Mouse (Mus musculus) hindbrain, embryonic 12.5 days (tissue): Measurements from ENCODE around the gene Gldc. TPM values are rescaled to one million over a fixed set of nuclear protein-coding genes. Genes with fewer than 3 reads are reported as not detected.

ENCODE experiments used
- ATAC-seq: fragments of 200-750 bp; cut with Nextera tagmentation; 2 replicates; pipeline ENCODE4 v1.8.0; 2017; ENCODE audit warnings: moderate TSS enrichment; ENCODE audit not compliant: low FRiP score
- H3K27ac ChIP-seq: fragments of 300-500 bp; sonication (generic); 2 replicates; pipeline ENCODE4 v1.5.1; 2016; ENCODE audit warnings: mild to moderate bottlenecking
- H3K27me3 ChIP-seq: fragments of 300-500 bp; sonication (generic); 2 replicates; pipeline ENCODE4 v1.6.1; 2016; ENCODE audit warnings: mild to moderate bottlenecking
- H3K36me3 ChIP-seq: fragments of 300-500 bp; sonication (generic); 2 replicates; pipeline ENCODE4 v1.6.1; 2016; ENCODE audit warnings: mild to moderate bottlenecking
- H3K4me1 ChIP-seq: fragments of 300-500 bp; sonication (generic); 2 replicates; pipeline ENCODE4 v1.6.1; 2016
- H3K4me2 ChIP-seq: fragments of 300-500 bp; sonication (generic); replicated peaks from 2 replicates; pipeline ENCODE4 v1.6.1; 2016; ENCODE audit warnings: mild to moderate bottlenecking
- H3K4me3 ChIP-seq: fragments of 300-500 bp; sonication (generic); 2 replicates; pipeline ENCODE4 v1.5.1; 2016; ENCODE audit warnings: mild to moderate bottlenecking
- H3K9ac ChIP-seq: fragments of 300-500 bp; sonication (generic); 2 replicates; pipeline ENCODE4 v1.6.1; 2016; ENCODE audit warnings: mild to moderate bottlenecking, moderate library complexity
- H3K9me3 ChIP-seq: fragments of 300-500 bp; sonication (generic); replicated peaks from 2 replicates; pipeline ENCODE4 v1.6.1; 2016; ENCODE audit warnings: mild to moderate bottlenecking
- WGBS: fragments of 180-500 bp; shearing (Covaris S2); methylation state at CpG from one replicate; pipeline ENCODE4 v1.1.7; 2016; 5-methylcytosine and 5-hydroxymethylcytosine counted together
- polyA plus RNA-seq: library from polyadenylated mRNA; unstranded; fragments of >200 nt; fragmentation: Nextera tagmentation; extraction: Ambion mirVana; gene quantifications from 2 replicates; pipeline ENCODE4 v1.2.1, GENCODE M21; 2016

Gldc gene
- polyA plus RNA-seq, 1 experiment from 2014 or later = 21.2 TPM

DNA sequence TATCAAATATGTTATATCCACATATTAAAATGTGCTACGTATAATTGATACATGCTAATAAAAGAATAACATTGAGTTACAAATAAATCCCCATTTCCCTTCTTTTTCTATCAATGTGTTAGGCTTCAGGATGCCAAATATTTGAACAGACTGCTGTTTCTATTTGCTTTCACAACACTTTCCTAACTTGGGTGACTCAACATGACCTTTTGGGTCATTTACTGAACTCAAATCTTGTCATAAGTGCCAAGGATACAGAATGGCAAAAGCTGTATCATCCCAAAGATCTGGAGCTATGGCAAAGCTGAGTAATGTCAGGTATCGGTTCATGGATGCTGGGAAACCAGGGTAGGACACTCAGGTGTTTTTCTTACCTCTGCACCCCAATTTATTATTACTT, 12.0 kb upstream of the Gldc start:
- Histone ChIP-seq H3K9me3 (peaks cover 7% of the 10 kb centered on the region), H3K9ac (no peak overlapping the region), H3K4me1 (no peaks in the 10 kb centered on the region), H3K4me2 (no peak overlapping the region), H3K36me3 (no peaks in the 10 kb centered on the region), H3K27ac (no peak overlapping the region), H3K4me3 (no peak overlapping the region), H3K27me3 (no peaks in the 10 kb centered on the region)
- ATAC-seq = no peak
- WGBS = 90% methylated on average over 2 of the region's 2 CpGs

DNA sequence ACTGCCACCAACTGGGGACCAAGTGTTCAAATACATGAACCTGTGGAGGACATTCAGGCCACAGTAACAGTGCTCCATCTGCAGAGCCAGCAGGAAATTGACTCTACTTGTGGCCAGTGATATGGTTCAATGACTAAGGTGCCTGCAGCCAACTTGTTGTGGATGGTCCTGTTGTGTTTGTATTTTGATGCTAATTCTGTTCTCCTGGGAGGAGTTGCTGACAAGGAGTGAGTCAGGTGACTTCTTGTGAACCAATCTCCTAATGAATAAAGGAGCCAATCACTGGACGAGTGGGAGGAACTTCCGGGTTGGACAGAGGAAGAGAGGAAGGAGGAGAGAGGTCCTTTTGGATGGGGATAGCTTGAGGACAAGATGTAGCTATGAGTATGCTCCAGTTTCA, 10.3 kb upstream of the Gldc start:
- Histone ChIP-seq H3K4me1 (no peaks in the 10 kb centered on the region), H3K27me3 (no peaks in the 10 kb centered on the region), H3K4me2 (no peak overlapping the region), H3K9ac (no peak overlapping the region), H3K36me3 (no peaks in the 10 kb centered on the region), H3K9me3 (peaks cover 7% of the 10 kb centered on the region), H3K4me3 (no peak overlapping the region), H3K27ac (no peak overlapping the region)
- ATAC-seq = no peak
- WGBS = 86% methylated on average over 2 of the region's 2 CpGs

DNA sequence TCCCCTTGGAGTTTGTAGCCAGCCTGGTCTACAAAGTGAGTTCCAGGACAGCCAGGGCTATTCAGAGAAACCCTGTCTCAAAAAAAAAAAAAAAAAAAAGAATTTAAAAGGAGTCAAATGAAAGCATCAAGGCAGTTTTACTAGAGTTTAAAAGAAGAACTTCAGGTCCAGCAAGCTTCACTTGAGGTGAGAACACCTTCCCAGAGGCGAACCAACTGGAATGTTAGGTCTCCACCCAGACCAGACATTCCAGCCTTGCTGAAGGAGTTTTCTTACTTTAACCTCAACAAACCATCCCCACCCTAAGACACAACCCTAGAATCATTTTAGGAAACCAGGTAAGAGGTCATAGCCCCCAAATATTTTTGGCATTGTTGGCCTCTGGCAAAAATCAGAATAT, 4.8 kb upstream of the Gldc start:
- H3K27me3 ChIP-seq = peaks cover 6% of the 10 kb centered on the region; the same call in 1 of the 2 replicates
- 0 out of 2 replicates have a peak, but pooled peaks cover 4% of the 10 kb centered on the region for H3K9me3 ChIP-seq
- ATAC-seq = no peak
- H3K4me2 ChIP-seq = no peak overlapping the region
- H3K4me1 ChIP-seq = peaks cover 3% of the 10 kb centered on the region; the same call in 1 of the 2 replicates
- no peak overlapping the region for H3K4me3 ChIP-seq
- H3K27ac ChIP-seq = no peak overlapping the region
- no peaks in the 10 kb centered on the region for H3K36me3 ChIP-seq
- WGBS = 86% methylated on average over 1 of the region's 1 CpGs
- H3K9ac ChIP-seq = no peak overlapping the region

DNA sequence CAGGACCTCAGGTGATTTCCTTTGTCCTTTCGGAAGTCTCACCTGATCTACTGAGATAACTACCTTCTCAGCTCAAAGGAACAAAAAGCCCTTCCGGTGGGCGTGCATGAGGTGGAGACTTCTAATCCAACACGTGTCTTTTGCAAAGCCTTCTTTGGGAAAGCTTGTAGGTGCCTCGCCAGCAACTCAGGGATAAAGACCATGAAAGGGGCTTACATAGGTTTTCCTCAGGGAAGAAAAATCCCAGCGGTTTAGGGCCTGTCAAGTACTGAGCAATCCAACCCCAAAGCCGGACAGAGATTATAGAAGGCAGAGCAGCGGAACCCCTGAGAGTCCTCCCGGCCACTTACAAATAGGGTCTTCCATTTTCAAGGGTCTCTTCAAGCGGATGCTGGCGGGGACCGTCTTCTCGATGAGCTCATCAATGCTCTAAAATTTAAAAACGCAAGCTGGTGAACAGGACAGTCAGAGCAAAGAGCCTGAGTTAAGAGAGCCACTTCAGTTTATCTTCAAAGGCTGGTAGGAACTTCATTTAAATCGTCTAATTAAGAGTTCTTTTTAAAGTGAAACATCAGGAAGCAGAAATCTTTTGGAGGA, 1.1 kb downstream of the Gldc start:
- H3K36me3 ChIP-seq = no peaks in the 10 kb centered on the region
- WGBS = 4% methylated on average over 15 of the region's 15 CpGs
- ATAC-seq = no peak

DNA sequence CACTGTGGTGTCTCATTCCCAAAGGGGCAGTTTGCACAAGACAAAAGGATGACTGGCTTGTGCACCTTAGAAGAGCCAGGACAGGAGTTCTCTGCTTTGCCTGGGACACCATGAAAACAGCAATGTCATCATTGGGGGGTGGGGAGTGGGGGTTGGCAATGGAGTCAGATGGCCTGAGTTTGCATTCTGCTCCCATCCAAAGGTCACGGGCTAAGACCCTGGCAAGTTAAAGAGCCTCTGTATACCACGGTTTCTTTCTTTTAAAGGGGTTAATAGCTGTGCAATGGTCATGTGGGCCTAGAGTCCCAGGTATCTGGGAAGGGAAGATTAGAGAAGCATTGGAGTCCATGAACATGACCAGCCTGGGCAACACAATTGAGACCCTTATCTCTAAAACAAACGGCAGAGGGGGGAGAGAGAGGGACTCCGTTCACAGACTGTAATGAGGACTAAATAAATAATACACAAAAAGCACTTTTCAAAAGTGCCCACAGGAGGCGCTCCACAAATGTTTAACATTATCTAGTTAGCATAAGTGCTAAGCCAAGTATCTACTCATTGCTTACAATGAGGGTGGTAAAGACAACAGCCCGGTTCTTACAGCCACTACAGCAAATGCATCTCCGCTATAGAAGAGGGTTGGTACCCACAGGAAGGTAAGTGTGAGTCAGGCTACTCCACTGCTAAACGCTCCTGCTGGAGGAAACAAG, 3.7 kb downstream of the Gldc start:
- peaks cover 7% of the 10 kb centered on the region for H3K27me3 ChIP-seq
- H3K27ac ChIP-seq = no peak overlapping the region
- 76% methylated on average over 8 of the region's 8 CpGs for WGBS
- H3K36me3 ChIP-seq = no peaks in the 10 kb centered on the region
- no peak overlapping the region for H3K4me2 ChIP-seq
- H3K4me1 ChIP-seq = peaks cover 5% of the 10 kb centered on the region; the same call in 1 of the 2 replicates
- no peaks in the 10 kb centered on the region for H3K9me3 ChIP-seq
- no peak overlapping the region for H3K4me3 ChIP-seq
- ATAC-seq = no peak
- H3K9ac ChIP-seq = no peak overlapping the region

More for the DNA sequence above, 1.1 kb downstream of the Gldc start:
- peaks cover 7% of the 10 kb centered on the region for H3K27me3 ChIP-seq
- H3K27ac ChIP-seq = no peak overlapping the region
- 0 out of 2 replicates have a peak, but pooled peaks cover 4% of the 10 kb centered on the region for H3K9me3 ChIP-seq
- H3K4me2 ChIP-seq = peak overlapping the region; percentile 100
- H3K4me1 ChIP-seq = peaks cover 5% of the 10 kb centered on the region; the same call in 1 of the 2 replicates
- H3K9ac ChIP-seq = peak overlapping the region; percentile 79
- peak overlapping the region; percentile 75 for H3K4me3 ChIP-seq

DNA sequence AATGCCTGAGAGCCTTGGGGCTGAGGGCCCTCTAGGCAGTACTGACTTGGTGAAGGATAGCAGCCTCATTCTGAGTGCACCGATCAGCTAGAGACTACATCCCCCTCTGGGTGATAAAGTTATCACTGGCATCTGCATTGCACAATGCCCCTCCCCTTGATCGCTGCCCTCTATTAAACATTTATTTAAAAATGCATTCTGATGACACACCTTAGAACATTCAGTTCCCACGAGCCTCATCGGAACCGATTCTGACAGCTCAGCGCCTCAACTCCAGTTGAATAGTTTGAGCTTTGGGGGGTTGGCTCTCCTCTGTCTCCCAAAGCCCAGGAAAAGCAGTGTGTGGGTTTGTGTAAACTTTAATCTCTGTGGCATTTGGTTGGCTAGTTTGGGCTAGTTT, 4.9 kb downstream of the Gldc start:
- ATAC-seq = no peak
- Histone ChIP-seq H3K4me2 (no peak overlapping the region), H3K9me3 (no peaks in the 10 kb centered on the region), H3K4me3 (no peak overlapping the region), H3K9ac (no peak overlapping the region), H3K36me3 (no peaks in the 10 kb centered on the region), H3K4me1 (peaks cover 3% of the 10 kb centered on the region; the same call in 1 of the 2 replicates), H3K27me3 (peaks cover 4% of the 10 kb centered on the region; the same call in 1 of the 2 replicates), H3K27ac (no peak overlapping the region)
- 88% methylated on average over 6 of the region's 6 CpGs for WGBS

DNA sequence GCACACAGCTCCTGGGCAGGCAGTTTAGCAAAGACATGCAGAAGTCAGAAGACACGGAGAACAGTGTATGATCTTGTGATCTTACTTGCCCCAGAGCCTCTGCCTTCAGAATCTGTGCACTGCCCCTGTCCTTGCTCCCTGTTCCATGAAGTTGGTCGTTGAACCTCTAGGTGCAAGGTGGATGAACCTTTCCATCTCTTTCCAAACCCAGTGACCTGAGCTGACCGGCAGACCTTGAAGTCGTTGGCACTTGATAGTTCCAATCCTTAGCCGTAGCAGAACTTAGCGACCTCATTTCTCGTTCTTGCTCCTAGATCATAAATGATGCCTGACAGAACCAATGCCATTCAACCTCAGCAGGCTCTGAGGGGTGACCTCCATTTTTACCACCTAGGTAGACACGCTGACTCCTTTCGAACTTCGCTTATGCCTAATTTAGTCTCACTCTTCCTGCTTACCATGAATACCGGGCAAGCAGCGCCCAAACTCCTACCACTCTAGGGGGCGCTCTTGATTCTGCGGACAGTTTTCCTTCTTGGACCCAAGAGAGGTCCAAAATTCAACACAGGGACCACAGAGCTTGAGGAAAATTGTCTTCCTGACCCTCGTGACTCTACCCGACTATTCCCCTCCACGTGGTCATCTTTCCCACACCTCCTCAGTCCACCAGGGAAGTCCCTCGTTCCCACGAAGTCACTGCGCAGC, 8.3 kb downstream of the Gldc start:
- no peak for ATAC-seq
- WGBS = 92% methylated on average over 20 of the region's 20 CpGs
- Histone ChIP-seq H3K9ac (no peak overlapping the region), H3K36me3 (no peaks in the 10 kb centered on the region), H3K4me2 (no peak overlapping the region), H3K9me3 (no peaks in the 10 kb centered on the region), H3K27me3 (no peaks in the 10 kb centered on the region), H3K4me3 (no peak overlapping the region), H3K4me1 (no peaks in the 10 kb centered on the region), H3K27ac (no peak overlapping the region)

DNA sequence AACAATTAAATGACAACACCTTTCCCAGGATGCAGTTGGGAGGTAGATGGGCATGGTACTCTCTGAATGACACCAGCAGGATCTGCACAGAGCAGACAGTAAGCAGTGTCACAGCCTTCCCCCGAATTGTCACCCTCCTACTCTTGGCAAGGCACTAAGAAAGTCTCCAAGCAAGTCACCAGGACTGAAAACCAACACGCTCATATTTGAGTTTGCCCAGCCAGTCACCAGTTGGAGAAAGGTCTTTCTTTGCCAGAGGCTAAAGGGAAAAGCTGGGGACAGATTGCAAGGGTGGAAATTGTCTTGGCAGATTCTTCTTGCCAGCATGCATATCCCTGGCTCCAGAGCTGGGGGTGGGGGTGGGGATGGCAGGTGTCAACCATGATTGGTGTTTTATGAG, 11.0 kb downstream of the Gldc start:
- Histone ChIP-seq H3K4me1 (no peaks in the 10 kb centered on the region), H3K4me3 (no peak overlapping the region), H3K27ac (no peak overlapping the region), H3K36me3 (no peaks in the 10 kb centered on the region), H3K27me3 (no peaks in the 10 kb centered on the region), H3K9me3 (no peaks in the 10 kb centered on the region), H3K4me2 (no peak overlapping the region), H3K9ac (no peak overlapping the region)
- 89% methylated on average over 2 of the region's 2 CpGs for WGBS
- ATAC-seq = no peak

DNA sequence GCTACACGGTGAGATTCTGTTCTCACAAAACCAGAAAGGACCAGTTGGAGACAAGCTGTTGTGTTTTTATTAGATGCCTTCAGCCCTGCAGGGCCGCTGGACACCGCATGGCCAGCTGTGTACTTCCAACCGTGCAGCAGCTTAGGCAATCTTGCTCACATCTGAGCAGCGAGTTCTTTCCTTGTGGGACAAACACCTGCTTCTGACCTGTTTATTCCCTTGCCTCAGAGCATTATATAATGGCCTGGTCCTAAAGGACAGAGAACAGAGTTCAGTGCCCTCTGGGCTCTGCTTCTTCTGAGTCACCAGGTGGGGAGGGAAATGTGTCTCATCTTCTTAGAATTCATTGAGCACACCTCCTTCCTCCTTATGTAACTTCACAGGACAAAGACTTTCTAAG, 12.4 kb downstream of the Gldc start:
- H3K4me2 ChIP-seq = no peak overlapping the region
- no peak for ATAC-seq
- no peak overlapping the region for H3K9ac ChIP-seq
- H3K4me3 ChIP-seq = no peak overlapping the region
- H3K36me3 ChIP-seq = no peaks in the 10 kb centered on the region
- H3K27me3 ChIP-seq = no peaks in the 10 kb centered on the region
- 80% methylated on average over 5 of the region's 5 CpGs for WGBS
- H3K4me1 ChIP-seq = no peaks in the 10 kb centered on the region; the same call in 1 of the 2 replicates
- H3K27ac ChIP-seq = no peak overlapping the region
- H3K9me3 ChIP-seq = no peaks in the 10 kb centered on the region

DNA sequence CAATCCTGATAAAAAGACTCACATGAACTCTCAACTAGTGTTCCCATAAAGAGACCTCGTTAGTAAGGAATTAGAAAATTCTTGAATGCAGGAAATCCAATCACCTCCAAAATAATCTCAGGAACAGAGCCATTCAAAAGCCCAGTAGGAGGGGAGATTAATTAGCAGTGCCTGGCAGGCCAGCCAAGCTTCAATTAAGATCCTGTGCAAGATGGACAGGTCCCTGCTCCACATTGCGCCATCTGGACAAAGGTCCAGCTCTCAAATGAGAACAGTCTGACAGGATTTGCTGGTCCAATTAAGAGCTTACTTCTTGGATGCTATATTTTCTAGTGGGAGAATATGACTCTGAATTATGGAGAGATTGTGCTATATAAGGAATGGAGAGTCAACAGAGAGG, 15.2 kb downstream of the Gldc start:
- Histone ChIP-seq H3K27ac (no peak overlapping the region), H3K27me3 (no peaks in the 10 kb centered on the region), H3K4me1 (peaks cover 10% of the 10 kb centered on the region), H3K4me3 (no peak overlapping the region), H3K36me3 (no peaks in the 10 kb centered on the region), H3K9me3 (no peaks in the 10 kb centered on the region), H3K9ac (no peak overlapping the region), H3K4me2 (no peak overlapping the region)
- ATAC-seq = no peak
- 49% methylated on average over 2 of the region's 2 CpGs for WGBS

DNA sequence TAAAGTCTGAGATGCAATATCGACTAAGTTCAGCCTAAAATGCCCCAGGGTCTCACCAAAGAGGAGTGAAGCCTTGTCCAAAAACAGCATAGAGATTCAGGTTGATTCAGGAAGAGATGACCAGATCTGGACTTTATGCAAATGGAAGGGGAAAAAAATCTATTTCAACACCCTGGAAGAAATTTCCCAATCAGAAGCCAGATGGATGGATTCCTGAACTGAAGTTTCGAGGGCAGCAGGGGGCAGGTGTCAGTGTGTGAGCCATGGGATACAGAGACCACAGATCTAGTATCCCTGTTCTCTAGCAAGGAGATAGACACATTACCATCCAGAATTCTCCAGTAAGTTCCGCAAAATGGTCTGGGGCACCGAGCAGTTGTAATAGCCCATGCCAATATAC, 17.0 kb downstream of the Gldc start:
- 81% methylated on average over 4 of the region's 4 CpGs for WGBS
- no peaks in the 10 kb centered on the region for H3K36me3 ChIP-seq
- ATAC-seq = no peak
- no peak overlapping the region for H3K9ac ChIP-seq
- no peaks in the 10 kb centered on the region for H3K9me3 ChIP-seq
- no peak overlapping the region for H3K4me3 ChIP-seq
- H3K27ac ChIP-seq = no peak overlapping the region
- H3K4me1 ChIP-seq = peaks cover 21% of the 10 kb centered on the region
- no peaks in the 10 kb centered on the region for H3K27me3 ChIP-seq
- H3K4me2 ChIP-seq = no peak overlapping the region

DNA sequence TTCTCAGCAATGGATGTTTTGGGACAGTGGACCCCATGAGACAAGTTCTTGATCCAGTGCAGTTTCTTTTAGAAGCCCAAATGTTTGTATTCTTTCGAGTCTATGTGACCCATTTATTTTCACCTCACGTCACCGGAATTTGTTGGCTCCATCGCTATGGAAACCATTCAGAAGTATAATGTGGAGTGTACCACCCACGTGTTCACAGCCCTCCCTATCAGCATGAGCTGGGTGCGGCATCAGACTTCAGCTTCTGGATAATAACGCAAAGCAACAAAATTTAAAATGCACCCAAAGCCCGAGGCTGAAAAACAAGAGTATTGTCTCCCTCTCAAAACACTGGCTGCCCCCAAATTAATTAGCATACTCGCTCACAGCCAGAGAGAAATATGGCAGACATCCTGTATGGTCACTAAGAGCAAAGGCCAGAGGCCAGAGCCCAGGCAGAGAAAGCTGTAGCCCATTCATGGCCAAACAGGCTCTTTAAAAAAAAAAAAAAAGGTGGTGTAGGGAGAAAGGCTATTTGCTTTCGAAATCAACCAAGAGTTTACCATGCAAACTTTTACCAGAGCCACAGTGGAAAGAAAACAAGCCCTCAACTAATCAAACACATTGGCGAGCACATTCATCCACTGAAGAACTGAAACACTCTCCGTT, 18.1 kb downstream of the Gldc start:
- peak overlapping the region; percentile 21 for H3K4me2 ChIP-seq
- no peak overlapping the region for H3K27ac ChIP-seq
- no peaks in the 10 kb centered on the region for H3K27me3 ChIP-seq
- 36% methylated on average over 12 of the region's 12 CpGs for whole genome bisulfite sequencing
- H3K9me3 ChIP-seq = no peaks in the 10 kb centered on the region
- peaks cover 21% of the 10 kb centered on the region for H3K4me1 ChIP-seq
- no peak overlapping the region for H3K4me3 ChIP-seq
- ATAC-seq = peak; percentile 64
- no peak overlapping the region for H3K9ac ChIP-seq
- H3K36me3 ChIP-seq = no peaks in the 10 kb centered on the region
